ENCODE assay signal across 18 mouse cellular contexts in genomic region chr3:68036097-68036496, GRCm38 (mm10). TPM values are rescaled to one million over a fixed set of nuclear protein-coding genes. Genes with fewer than 3 reads are reported as not detected.
DNase-seq lines count a peak whose midpoint lies in the region; ATAC-seq lines count a peak whose summit lies in the region.
"Had no signal": no experiment of that assay in that cellular context is flagged by ENCODE, and none has a peak within 500 bp of the region (broad histone marks: within the 10 kb centered on the region; RNA-seq: fewer than 3 reads in every experiment).

No protein-coding gene starts in this region.

- no peaks in the 10 kb centered on the region for H3K27me3 ChIP-seq in hindbrain, embryonic 11.5 days (ENCODE audit: control insufficient read depth, insufficient read depth, low read length)
- no peaks in the 10 kb centered on the region for H3K27me3 ChIP-seq in hindbrain, embryonic 10.5 days (ENCODE audit: insufficient read depth, poor library complexity, severe bottlenecking)
- no peaks in the 10 kb centered on the region for H3K27me3 ChIP-seq in hindbrain, embryonic 13.5 days
- H3K27me3 ChIP-seq in neural tube, embryonic 12.5 days (replicated peaks) = no peaks in the 10 kb centered on the region
- H3K27me3 ChIP-seq: megakaryocyte, embryonic 14.5 days had no signal

- H3K4me3 ChIP-seq in hindbrain, embryonic 11.5 days (ENCODE audit: low read depth, low read length) = no peak overlapping the region
- no peak overlapping the region for H3K4me3 ChIP-seq in hindbrain, embryonic 10.5 days
- no peak overlapping the region for H3K4me3 ChIP-seq in hindbrain, embryonic 13.5 days
- H3K4me3 ChIP-seq in neural tube, embryonic 12.5 days = no peak overlapping the region
- H3K4me3 ChIP-seq: left cerebral cortex, adult 2 months; megakaryocyte, embryonic 14.5 days had no signal

- ATAC-seq in hindbrain, embryonic 11.5 days (ENCODE audit: low FRiP score) = peak; percentile 63
- peak; percentile 59; the same call in 1 of the 2 replicates for ATAC-seq in hindbrain, embryonic 13.5 days (ENCODE audit: low FRiP score)
- peak; percentile 79 for ATAC-seq in neural tube, embryonic 12.5 days (ENCODE audit: low FRiP score, low read depth)

- no peak for DNase-seq in hindbrain, embryonic 11.5 days (ENCODE audit: low spot score)
- DNase-seq in hindbrain, embryonic 10.5 days (ENCODE audit: low spot score) = no peak
- peak; percentile 56 for DNase-seq in mesoderm, embryonic 11.5 days (ENCODE audit: low read depth, low spot score)
- no peak for DNase-seq in thymus, postnatal 25 days
- no peak for DNase-seq in T-cell, adult 2 months (ENCODE audit: low spot score)
- DNase-seq in thymus, postnatal 10 days (ENCODE audit: low spot score in 2 of 2) = no peak
- DNase-seq: adrenal gland, adult 8-10 months; heart, postnatal 10 days; kidney, adult 9 months; kidney, postnatal 25 days; lung, adult 18-20 months; lung, postnatal 14 days had no signal

- H3K9ac ChIP-seq in hindbrain, embryonic 11.5 days (ENCODE audit: low read depth, low read length) = no peak overlapping the region
- no peak overlapping the region for H3K9ac ChIP-seq in hindbrain, embryonic 13.5 days
- H3K9ac ChIP-seq in neural tube, embryonic 12.5 days = no peak overlapping the region

- H3K4me1 ChIP-seq in hindbrain, embryonic 11.5 days (replicated peaks; ENCODE audit: control insufficient read depth, insufficient read depth, low read length) = no peaks in the 10 kb centered on the region
- no peaks in the 10 kb centered on the region for H3K4me1 ChIP-seq in hindbrain, embryonic 10.5 days (replicated peaks)
- H3K4me1 ChIP-seq in hindbrain, embryonic 13.5 days (replicated peaks) = peaks cover 7% of the 10 kb centered on the region
- no peaks in the 10 kb centered on the region for H3K4me1 ChIP-seq in neural tube, embryonic 12.5 days
- H3K4me1 ChIP-seq: megakaryocyte, embryonic 14.5 days had no signal

- no peak overlapping the region for H3K4me2 ChIP-seq in hindbrain, embryonic 11.5 days (replicated peaks; ENCODE audit: low read depth, low read length)
- no peak overlapping the region for H3K4me2 ChIP-seq in hindbrain, embryonic 13.5 days
- no peak overlapping the region for H3K4me2 ChIP-seq in neural tube, embryonic 12.5 days (replicated peaks)
- H3K4me2 ChIP-seq: heart, embryonic 11.5 days; liver, embryonic 11.5 days had no signal

- no peaks in the 10 kb centered on the region for H3K9me3 ChIP-seq in hindbrain, embryonic 11.5 days (ENCODE audit: control insufficient read depth, low read length)
- H3K9me3 ChIP-seq in hindbrain, embryonic 10.5 days = no peaks in the 10 kb centered on the region
- H3K9me3 ChIP-seq in hindbrain, embryonic 13.5 days = no peaks in the 10 kb centered on the region
- H3K9me3 ChIP-seq in neural tube, embryonic 12.5 days = no peaks in the 10 kb centered on the region
- H3K9me3 ChIP-seq: megakaryocyte, embryonic 14.5 days had no signal

- no peak overlapping the region for H3K27ac ChIP-seq in hindbrain, embryonic 11.5 days (ENCODE audit: low read depth, low read length)
- no peak overlapping the region for H3K27ac ChIP-seq in hindbrain, embryonic 10.5 days
- H3K27ac ChIP-seq in hindbrain, embryonic 13.5 days = peak overlapping the region; percentile 26; the same call in 1 of the 2 replicates
- H3K27ac ChIP-seq in neural tube, embryonic 12.5 days = no peak overlapping the region
- H3K27ac ChIP-seq: left cerebral cortex, adult 2 months had no signal

- WGBS in hindbrain, embryonic 11.5 days = 51% methylated on average over 3 of the region's 3 CpGs
- WGBS in hindbrain, embryonic 10.5 days = 64% methylated on average over 3 of the region's 3 CpGs
- WGBS in hindbrain, embryonic 13.5 days = 30% methylated on average over 3 of the region's 3 CpGs
- 12% methylated on average over 3 of the region's 3 CpGs for WGBS in neural tube, embryonic 12.5 days

- no peaks in the 10 kb centered on the region for H3K36me3 ChIP-seq in hindbrain, embryonic 11.5 days (ENCODE audit: control insufficient read depth, insufficient read depth, low read length)
- H3K36me3 ChIP-seq in hindbrain, embryonic 10.5 days = no peaks in the 10 kb centered on the region
- H3K36me3 ChIP-seq in hindbrain, embryonic 13.5 days = no peaks in the 10 kb centered on the region
- H3K36me3 ChIP-seq in neural tube, embryonic 12.5 days = no peaks in the 10 kb centered on the region

RNA-seq across cellular contexts. Expression of gene Schip1, which starts 28.5 kb away (rescaled TPM):
- polyA plus RNA-seq in hindbrain, embryonic 11.5 days (2014; fragmentation: Nextera tagmentation; extraction: Ambion mirVana) = 113 and 115 TPM in 2 replicates
- 49.3 and 86.4 TPM in 2 replicates for polyA plus RNA-seq in hindbrain, embryonic 10.5 days (2016; fragmentation: Nextera tagmentation; extraction: Ambion mirVana)
- polyA plus RNA-seq in hindbrain, embryonic 13.5 days (2015; fragmentation: Nextera tagmentation; extraction: Ambion mirVana) = 151 and 152 TPM in 2 replicates
- polyA plus RNA-seq in neural tube, embryonic 12.5 days (2016; fragmentation: Nextera tagmentation; extraction: Ambion mirVana) = 112 and 113 TPM in 2 replicates
